Mouse (Mus musculus) midbrain, postnatal 0 days (tissue): ENCODE results near the gene Nup160. TPM values are rescaled to one million over a fixed set of nuclear protein-coding genes. Genes with fewer than 3 reads are reported as not detected.

Source experiments
- ATAC-seq: fragments of 200-750 bp; cut with Nextera tagmentation; 2 replicates; pipeline ENCODE4 v1.8.0; 2017; ENCODE audit warnings: moderate number of reproducible peaks, mild to moderate bottlenecking, moderate TSS enrichment, moderate library complexity; ENCODE audit not compliant: low FRiP score
- DNase-seq: peaks from one replicate; pipeline ENCODE4 v3.0.0-alpha.2; 2015; ENCODE audit warnings: low spot score
- H3K27ac ChIP-seq: fragments of 300-500 bp; sonication (generic); 2 replicates; pipeline ENCODE4 v1.5.1; 2014; ENCODE audit warnings: low read depth, mild to moderate bottlenecking, low read length, mixed read lengths
- H3K27me3 ChIP-seq: fragments of 300-500 bp; sonication (generic); 2 replicates; pipeline ENCODE4 v1.6.1; 2014; ENCODE audit warnings: low read length, control low read depth, mixed read lengths; ENCODE audit not compliant: insufficient read depth
- H3K36me3 ChIP-seq: fragments of 300-500 bp; sonication (generic); 2 replicates; pipeline ENCODE4 v1.6.1; 2014; ENCODE audit warnings: low read length, control low read depth, mixed read lengths; ENCODE audit not compliant: insufficient read depth
- H3K4me1 ChIP-seq: fragments of 300-500 bp; sonication (generic); 2 replicates; pipeline ENCODE4 v1.6.1; 2014; ENCODE audit warnings: mild to moderate bottlenecking, control low read depth, antibody characterized with exemption, low read length, mixed read lengths; ENCODE audit not compliant: insufficient read depth
- H3K4me2 ChIP-seq: fragments of 300-500 bp; sonication (generic); 2 replicates; pipeline ENCODE4 v1.6.1; 2014; ENCODE audit warnings: low read depth, mild to moderate bottlenecking, low read length, mixed read lengths; ENCODE audit not compliant: poor library complexity, severe bottlenecking
- H3K4me3 ChIP-seq: fragments of 300-500 bp; sonication (generic); 2 replicates; pipeline ENCODE4 v1.5.1; 2014; ENCODE audit warnings: low read depth, mild to moderate bottlenecking, low read length, moderate library complexity
- H3K9ac ChIP-seq: fragments of 300-500 bp; sonication (generic); replicated peaks from 2 replicates; pipeline ENCODE4 v1.6.1; 2014; ENCODE audit warnings: mild to moderate bottlenecking, low read length, moderate library complexity, mixed read lengths; ENCODE audit not compliant: poor library complexity, severe bottlenecking
- H3K9me3 ChIP-seq: fragments of 300-500 bp; sonication (generic); 2 replicates; pipeline ENCODE4 v1.6.1; 2016; ENCODE audit warnings: low read length, control low read depth
- CTCF ChIP-seq: IDR thresholded peaks from 2 replicates; pipeline ENCODE4 v1.5.1; 2016; ENCODE audit warnings: antibody characterized with exemption, mild to moderate bottlenecking
- WGBS: fragments of 180-500 bp; shearing (Covaris S2); extraction: QIAGEN DNeasy Blood & Tissue Kit; methylation state at CpG from one replicate; pipeline ENCODE4 v1.1.7; 2014; 5-methylcytosine and 5-hydroxymethylcytosine counted together
- polyA plus RNA-seq: library from polyadenylated mRNA; unstranded; fragments of >200 nt; fragmentation: Nextera tagmentation; extraction: Ambion mirVana; gene quantifications from 2 replicates; pipeline ENCODE4 v1.2.1, GENCODE M21; 2015
- total RNA-seq: library from RNA; depleted of rRNA; stranded (reverse); fragments of >200 nt; gene quantifications from 2 replicates; pipeline ENCODE4 v1.2.3, GENCODE M21; 2014

Gene Nup160
- total and polyA plus RNA-seq, 2 experiments from 2014 or later = 11.2 to 20.9 TPM

DNA sequence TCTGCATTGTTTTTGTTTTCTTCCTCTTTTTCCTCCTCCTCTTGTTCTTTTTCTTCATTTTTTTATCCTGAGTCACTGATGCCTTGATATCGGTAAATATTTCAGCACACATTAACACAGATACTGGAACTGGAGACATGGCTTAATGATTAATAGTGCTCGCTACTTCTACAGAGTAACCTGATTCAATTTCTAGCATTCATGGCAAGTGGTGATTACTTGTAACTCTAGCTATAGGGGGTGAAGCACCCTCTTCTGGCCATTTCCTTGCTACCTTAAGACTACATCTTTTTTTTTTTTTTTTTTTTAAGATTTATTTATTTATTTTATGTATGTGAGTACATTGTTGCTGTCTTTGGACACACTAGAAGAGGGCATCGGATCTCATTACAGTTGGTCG is 23.9 kb downstream of the Nup160 start:
- WGBS = 92% methylated on average over 4 of the region's 4 CpGs
- no peaks in the 10 kb centered on the region for H3K9me3 ChIP-seq
- no peaks in the 10 kb centered on the region for H3K4me1 ChIP-seq
- no peak for ATAC-seq
- H3K36me3 ChIP-seq = peaks cover 59% of the 10 kb centered on the region
- peak; percentile 37 for TF ChIP-seq CTCF
- H3K4me2 ChIP-seq = no peak overlapping the region
- no peak overlapping the region for H3K9ac ChIP-seq
- peak; percentile 4 for DNase-seq
- no peak overlapping the region for H3K4me3 ChIP-seq
- no peaks in the 10 kb centered on the region for H3K27me3 ChIP-seq
- no peak overlapping the region for H3K27ac ChIP-seq

DNA sequence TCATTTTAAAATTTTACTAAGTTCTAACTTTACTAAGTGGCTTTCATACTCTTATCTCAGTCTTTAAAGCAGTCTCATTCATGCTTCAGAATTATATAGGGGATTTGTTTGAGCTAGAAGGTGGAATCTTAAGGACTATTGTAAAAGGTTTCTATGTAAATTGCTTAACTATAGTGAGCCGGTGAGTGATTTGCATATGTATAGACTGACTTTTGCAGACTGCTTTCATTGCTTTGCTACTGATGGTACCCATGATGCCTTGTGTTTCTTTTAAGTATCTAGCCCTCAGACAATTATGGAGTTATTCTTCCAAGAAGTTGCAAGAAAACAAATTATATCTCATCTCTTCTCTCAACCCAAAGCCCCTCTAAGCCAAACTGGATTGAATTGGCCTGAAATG is 31.5 kb downstream of the Nup160 start:
- TF ChIP-seq CTCF = no peak
- no peaks in the 10 kb centered on the region for H3K4me1 ChIP-seq
- H3K36me3 ChIP-seq = peaks cover 58% of the 10 kb centered on the region
- H3K4me2 ChIP-seq = no peak overlapping the region
- DNase-seq (no peak), ATAC-seq (no peak)
- H3K4me3 ChIP-seq = no peak overlapping the region
- no peaks in the 10 kb centered on the region for H3K9me3 ChIP-seq
- H3K27me3 ChIP-seq = no peaks in the 10 kb centered on the region
- H3K9ac ChIP-seq = no peak overlapping the region
- WGBS = 10% methylated on average over 1 of the region's 1 CpGs
- no peak overlapping the region for H3K27ac ChIP-seq

- Histone ChIP-seq H3K9me3 (no peaks in the 10 kb centered on the region), H3K4me3 (no peak overlapping the region), H3K27ac (no peak overlapping the region), H3K4me1 (no peaks in the 10 kb centered on the region), H3K36me3 (peaks cover 51% of the 10 kb centered on the region), H3K9ac (no peak overlapping the region), H3K4me2 (no peak overlapping the region), H3K27me3 (no peaks in the 10 kb centered on the region)
- TF ChIP-seq CTCF = no peak
- 96% methylated on average over 7 of the region's 7 CpGs for WGBS
- DNase-seq = no peak
- ATAC-seq = no peak
Measured at GRCm38 (mm10) chr2:90715555-90716092, 38.6 kb downstream of the Nup160 start.

- Histone ChIP-seq H3K27ac (no peak overlapping the region), H3K36me3 (peaks cover 49% of the 10 kb centered on the region), H3K9ac (no peak overlapping the region), H3K27me3 (no peaks in the 10 kb centered on the region), H3K4me3 (no peak overlapping the region), H3K4me1 (no peaks in the 10 kb centered on the region), H3K4me2 (no peak overlapping the region), H3K9me3 (no peaks in the 10 kb centered on the region)
- ATAC-seq (no peak), DNase-seq (no peak)
- no peak for TF ChIP-seq CTCF
- 94% methylated on average over 4 of the region's 4 CpGs for WGBS
Measured at GRCm38 (mm10) chr2:90717366-90717765, 40.4 kb downstream of the Nup160 start.

- H3K27me3 ChIP-seq = no peaks in the 10 kb centered on the region
- no peak overlapping the region for H3K4me3 ChIP-seq
- H3K4me2 ChIP-seq = no peak overlapping the region
- 92% methylated on average over 5 of the region's 5 CpGs for WGBS
- no peaks in the 10 kb centered on the region for H3K9me3 ChIP-seq
- H3K36me3 ChIP-seq = peaks cover 48% of the 10 kb centered on the region
- H3K27ac ChIP-seq = no peak overlapping the region
- no peak overlapping the region for H3K9ac ChIP-seq
- TF ChIP-seq CTCF = no peak
- DNase-seq (no peak), ATAC-seq (no peak)
- no peaks in the 10 kb centered on the region for H3K4me1 ChIP-seq
Measured at GRCm38 (mm10) chr2:90717948-90718347, 40.9 kb downstream of the Nup160 start.

- H3K4me1 ChIP-seq = no peaks in the 10 kb centered on the region
- no peaks in the 10 kb centered on the region for H3K9me3 ChIP-seq
- TF ChIP-seq CTCF = no peak
- no peak overlapping the region for H3K27ac ChIP-seq
- H3K27me3 ChIP-seq = no peaks in the 10 kb centered on the region
- WGBS = 97% methylated on average over 3 of the region's 3 CpGs
- no peak overlapping the region for H3K4me2 ChIP-seq
- DNase-seq (no peak), ATAC-seq (no peak)
- H3K36me3 ChIP-seq = peaks cover 52% of the 10 kb centered on the region
- no peak overlapping the region for H3K4me3 ChIP-seq
- no peak overlapping the region for H3K9ac ChIP-seq
Measured at GRCm38 (mm10) chr2:90726818-90727217, 49.8 kb downstream of the Nup160 start.
